Mouse (Mus musculus) cerebellum, adult 2 months (tissue): ENCODE data around the gene Npas3.

Experiments
- CTCF ChIP-seq: fragments of 200-500 bp; IDR thresholded peaks from 2 replicates; pipeline ENCODE4 v1.5.1; 2011; ENCODE audit warnings: low read depth, mild to moderate bottlenecking, control low read depth, low read length, moderate library complexity, borderline replicate concordance; ENCODE audit not compliant: insufficient read depth
- POLR2A ChIP-seq: fragments of 200-500 bp; IDR thresholded peaks from 2 replicates; pipeline ENCODE4 v1.6.1; 2011; ENCODE audit warnings: low read length, control low read depth, borderline replicate concordance; ENCODE audit not compliant: insufficient read depth

DNA sequence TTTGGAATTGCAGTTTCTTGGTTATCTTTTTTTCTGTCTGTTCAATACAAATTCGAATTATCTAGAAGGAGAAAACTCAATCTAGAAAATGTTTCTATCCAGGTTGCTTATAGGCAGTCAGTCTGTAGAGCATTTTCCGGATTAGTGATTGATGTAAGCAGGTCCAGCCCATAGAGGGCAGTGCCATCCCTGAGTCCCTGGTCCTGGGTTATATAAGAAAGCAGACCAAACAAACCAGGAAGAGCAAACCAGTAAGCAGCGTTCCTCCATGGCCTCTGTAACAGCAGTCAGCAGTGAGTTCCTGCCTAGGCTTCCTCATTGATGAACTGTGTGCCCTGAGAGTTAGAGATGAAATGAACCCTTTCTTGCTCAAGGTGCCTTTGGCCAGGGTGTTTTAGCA, 433.6 kb downstream of the Npas3 start:
- TF ChIP-seq CTCF (peak; percentile 13; the same call in 1 of the 2 replicates), POLR2A (no peak)
